Mouse (Mus musculus) urinary bladder, adult 2 months (tissue): ENCODE measurements around the gene Mgst2. TPM values are rescaled to one million over a fixed set of nuclear protein-coding genes. Genes with fewer than 3 reads are reported as not detected.

ENCODE experiments used
- DNase-seq: peaks from one replicate; pipeline ENCODE4 v3.0.0; 2022; ENCODE audit warnings: low spot score
- polyA plus RNA-seq: library from polyadenylated mRNA; depleted of rRNA; stranded (reverse); fragments of >200 nt; gene quantifications from 2 replicates; pipeline ENCODE4 v1.2.3, GENCODE M21; 2012

Mgst2 gene
- polyA plus RNA-seq, 1 experiment: 16.9 TPM

DNA sequence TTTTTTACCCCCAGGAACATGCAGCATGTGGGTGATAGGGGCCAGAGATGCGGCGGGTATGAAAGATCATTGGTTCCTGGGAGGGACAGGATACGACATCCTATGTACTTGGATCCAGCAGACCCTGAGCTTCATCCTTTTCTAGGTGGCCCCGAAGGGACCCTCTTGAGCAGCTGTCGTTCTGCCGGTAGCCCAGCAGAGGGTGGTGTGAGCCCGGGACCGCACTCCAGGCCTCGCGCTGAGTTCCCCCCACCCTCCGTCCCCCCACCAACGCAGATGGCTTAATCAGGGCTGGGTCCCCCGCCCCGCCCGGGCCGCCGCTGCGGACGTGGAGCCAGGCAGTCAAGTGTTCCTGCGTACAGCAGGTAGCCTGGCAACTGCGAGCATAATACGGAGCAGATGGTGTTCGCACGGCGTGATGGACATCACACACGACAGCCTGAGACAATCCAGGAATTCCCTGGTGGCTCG is 41.2 kb downstream of the Mgst2 start:
- peak; percentile 41 for DNase-seq

DNA sequence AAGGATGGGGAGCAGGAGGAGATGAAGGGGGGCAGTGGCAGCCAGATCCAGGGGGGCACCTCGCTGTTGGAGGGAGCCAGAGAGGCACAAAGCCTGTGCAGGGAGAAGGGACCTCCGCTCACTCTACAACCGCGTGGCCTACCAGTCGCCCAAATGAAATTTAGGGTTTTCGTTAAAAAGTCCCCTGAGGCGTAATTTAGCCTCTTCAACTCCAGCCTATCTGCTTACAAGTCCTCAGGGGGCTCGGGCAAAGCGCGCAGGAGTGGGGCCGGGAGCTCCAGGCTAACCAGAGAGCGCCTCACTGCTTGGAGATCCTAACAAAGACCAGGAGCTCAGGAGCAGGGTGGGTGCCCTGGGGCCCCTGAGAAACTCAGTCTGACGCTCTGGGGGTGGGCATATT is 41.8 kb downstream of the Mgst2 start:
- DNase-seq: no peak

GRCm38 (mm10) chr3:51702701-51703286 is 42.6 kb downstream of the Mgst2 start:
- DNase-seq: no peak

GRCm38 (mm10) chr3:51703478-51703877 is 43.3 kb downstream of the Mgst2 start:
- DNase-seq: no peak

GRCm38 (mm10) chr3:51705220-51705619 is 45.1 kb downstream of the Mgst2 start:
- no peak for DNase-seq

DNA sequence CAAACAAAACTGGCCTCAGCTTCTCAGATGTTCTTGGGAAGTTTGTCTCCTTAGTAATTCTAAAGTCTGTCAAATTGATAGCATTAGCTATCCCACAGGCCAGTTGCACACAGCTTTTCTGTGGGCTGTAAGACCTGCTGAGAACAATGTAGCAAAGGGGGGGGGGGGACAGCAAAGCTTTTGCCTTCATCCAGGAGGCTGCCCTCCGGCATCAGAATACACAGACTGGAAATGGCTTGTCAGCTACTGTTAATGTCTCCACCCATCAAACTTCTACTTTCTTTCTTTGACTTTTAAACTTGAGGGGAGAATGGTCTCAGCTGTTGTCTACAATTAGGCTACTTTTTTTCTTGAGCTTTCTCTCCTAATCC is 48.2 kb downstream of the Mgst2 start:
- DNase-seq: no peak

DNA sequence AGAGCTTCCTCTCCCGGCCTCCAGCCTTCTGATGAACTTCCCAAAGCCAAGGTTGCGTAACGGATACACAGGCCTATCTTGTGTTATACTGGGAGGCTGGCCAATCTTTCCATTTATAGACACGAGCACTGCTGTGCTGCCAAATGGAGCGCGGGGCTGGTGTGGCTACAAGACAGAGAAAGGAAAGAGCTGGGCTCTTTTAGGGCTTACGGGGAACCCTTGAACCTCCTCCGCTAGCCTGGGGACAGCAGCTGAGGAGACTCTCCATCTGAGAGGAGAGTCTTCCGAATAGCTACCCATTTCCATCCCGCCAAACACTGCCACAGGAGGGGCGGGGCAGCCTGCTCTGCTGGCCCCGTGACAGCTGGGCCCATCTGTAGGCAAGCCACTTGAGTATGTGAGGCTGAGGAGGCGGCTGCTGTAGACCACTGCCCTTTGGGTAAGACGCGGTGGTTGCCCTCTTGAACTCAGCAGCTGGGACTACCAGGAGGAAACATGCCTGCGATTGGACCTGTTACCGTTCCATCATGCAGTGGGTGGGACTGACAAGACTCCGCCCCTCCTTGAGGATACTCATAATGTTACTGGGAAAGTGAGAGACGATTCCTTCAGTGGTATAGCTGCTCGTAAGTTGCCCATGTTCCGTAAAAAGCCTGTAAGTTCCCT is 48.7 kb downstream of the Mgst2 start:
- peak; percentile 36 for DNase-seq

GRCm38 (mm10) chr3:51712382-51712781 is 52.2 kb downstream of the Mgst2 start:
- no peak for DNase-seq

DNA sequence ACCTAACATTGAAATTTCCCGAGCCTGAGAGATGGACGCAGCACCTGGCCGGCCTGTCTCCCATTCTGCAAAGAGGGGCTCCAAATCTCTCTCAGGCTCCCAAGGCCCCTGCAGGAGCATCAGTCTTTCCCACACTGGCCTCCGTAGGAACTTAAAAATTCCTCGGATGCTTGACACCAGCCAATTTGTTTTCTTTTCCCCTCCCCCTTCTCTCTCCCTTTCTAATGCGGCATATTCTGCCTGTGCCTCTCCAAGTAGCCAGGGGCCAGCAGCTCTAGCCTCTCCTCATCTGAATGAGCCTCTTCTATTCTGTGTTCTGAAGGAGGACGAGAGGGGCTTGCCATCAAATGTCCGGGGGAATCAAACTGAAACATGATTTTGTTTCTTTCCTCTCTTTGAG is 53.1 kb downstream of the Mgst2 start:
- DNase-seq: no peak

DNA sequence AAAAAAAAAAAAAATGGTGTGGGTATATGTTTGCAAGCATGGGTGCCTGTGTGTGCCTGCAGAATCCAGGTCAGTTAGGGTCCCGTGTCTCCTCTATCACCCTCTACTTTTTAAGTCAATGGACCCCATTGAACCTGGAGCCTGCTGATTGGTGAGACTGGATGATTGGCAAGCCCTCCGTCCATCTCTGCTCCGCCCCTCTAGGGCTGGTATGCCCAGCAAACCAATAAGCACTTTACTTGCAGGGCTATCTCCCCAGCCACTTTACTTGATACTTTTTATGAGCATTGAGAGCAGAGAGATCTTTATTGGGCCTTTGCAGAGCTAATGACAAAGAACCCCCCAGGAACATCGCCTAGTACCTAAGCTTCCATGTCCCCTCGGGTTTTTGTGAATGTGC is 54.3 kb downstream of the Mgst2 start:
- DNase-seq: no peak

- DNase-seq: no peak
Measured at GRCm38 (mm10) chr3:51717455-51717854, 57.3 kb downstream of the Mgst2 start.

DNA sequence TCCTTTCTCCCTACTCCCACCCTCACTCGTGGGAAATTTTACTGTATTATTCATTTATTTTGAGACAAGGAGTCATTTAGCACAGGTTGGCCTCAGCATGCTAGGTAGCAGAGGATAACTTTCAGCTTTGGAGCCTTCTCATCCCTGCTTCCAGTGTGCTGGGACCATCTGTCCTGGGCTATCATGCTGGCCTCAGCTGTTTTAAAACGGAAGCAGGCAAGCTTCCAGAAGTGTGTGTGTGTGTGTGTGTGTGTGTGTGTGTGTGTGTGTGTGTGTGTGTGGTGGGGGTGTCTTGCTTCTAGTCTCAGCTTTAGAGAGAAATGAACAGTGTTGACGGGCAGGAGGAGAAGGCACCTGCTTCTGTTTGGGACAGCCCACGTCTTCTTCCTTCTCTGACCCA is 57.7 kb downstream of the Mgst2 start:
- no peak for DNase-seq

- no peak for DNase-seq
Measured at GRCm38 (mm10) chr3:51719373-51719772, 59.2 kb downstream of the Mgst2 start.

GRCm38 (mm10) chr3:51719982-51720381 is 59.8 kb downstream of the Mgst2 start:
- DNase-seq: no peak

- no peak for DNase-seq
Measured at GRCm38 (mm10) chr3:51726257-51726656, 66.1 kb downstream of the Mgst2 start.

DNA sequence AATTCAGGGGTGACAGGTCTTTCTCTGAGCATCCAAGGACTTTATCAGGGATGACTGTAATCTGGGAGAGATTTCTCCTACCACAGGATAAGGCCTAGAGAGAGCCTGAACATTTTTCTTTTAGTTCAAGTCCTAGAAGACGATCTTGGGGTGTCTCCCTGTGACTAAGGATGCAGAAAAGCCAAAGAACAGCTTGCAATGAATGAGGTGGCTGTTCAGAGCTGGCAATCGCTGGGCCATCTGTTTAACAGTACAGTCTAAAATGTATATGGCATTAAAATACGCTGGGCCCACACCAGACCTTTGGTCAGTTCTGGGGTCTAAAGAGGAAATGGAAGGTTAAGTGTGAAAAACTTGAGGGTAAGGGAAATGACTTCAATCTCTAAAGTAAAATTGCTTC is 67.3 kb downstream of the Mgst2 start:
- no peak for DNase-seq

- DNase-seq: no peak
Measured at GRCm38 (mm10) chr3:51727968-51728367, 67.8 kb downstream of the Mgst2 start.

- no peak for DNase-seq
Measured at GRCm38 (mm10) chr3:51728456-51728855, 68.3 kb downstream of the Mgst2 start.

DNA sequence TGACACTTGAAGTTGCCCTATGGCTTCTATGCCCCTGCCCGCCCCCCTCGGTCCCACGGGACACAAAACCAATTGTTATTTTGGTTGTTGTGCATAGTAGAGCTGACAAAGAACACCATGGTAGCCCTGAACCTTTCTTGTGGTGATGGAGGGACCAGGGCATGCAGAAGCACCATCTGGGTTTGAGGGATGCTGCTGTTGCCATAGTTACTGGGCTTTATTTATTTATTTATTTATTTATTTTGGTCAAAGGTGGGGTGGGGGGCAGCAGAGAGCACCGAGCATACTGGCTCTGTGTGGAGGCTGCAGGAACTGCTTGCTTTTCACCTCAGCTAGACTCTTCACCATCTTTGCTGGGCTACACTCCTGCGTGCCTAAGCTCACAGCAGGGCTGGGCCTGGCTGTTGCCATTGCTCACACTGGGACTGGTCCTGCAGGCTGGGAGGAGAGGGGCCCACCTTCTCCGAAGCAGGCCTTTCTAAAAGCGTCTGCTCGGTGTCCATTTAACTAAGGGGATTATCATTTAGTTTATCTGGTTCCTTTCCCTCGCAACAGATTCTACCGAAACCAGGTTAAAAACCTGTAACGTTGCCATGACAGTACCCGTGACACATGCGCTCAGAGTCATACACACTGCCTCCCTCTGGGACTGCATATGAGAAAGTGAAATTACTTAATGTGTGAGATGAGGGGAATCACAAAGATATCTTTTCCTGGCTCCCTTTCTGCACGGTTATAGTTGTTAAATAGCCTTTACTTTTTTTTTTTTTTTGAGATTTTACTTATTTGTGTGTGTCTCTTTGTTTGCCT is 69.2 kb downstream of the Mgst2 start:
- DNase-seq: no peak

- DNase-seq: no peak
Measured at GRCm38 (mm10) chr3:51730662-51731061, 70.5 kb downstream of the Mgst2 start.

GRCm38 (mm10) chr3:51731949-51732636 is 71.9 kb downstream of the Mgst2 start:
- DNase-seq: no peak
